In the genomic region with DNA sequence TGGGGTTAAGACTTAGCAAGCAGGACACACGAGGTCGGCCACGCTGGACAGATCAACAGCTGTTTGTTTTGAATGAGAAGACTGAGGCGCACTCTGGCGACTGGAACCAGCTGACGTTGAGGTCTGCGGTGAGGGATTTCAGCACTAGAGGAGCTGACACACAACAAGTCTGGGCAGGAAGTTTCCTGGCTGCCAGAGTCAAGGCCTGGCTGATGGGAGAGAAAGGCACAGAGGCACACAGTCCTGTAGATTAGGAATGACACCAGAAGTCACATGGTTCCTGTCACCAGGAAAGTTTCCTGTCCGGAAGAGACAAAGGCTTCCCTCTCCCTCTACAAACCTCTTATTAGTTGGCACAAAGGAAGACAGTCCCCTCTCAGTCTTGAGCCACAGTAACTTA, we compare ENCODE assay signal across 10 mouse cellular contexts. TPM values are rescaled to one million over a fixed set of nuclear protein-coding genes. Genes with fewer than 3 reads are reported as not detected.
DNase-seq lines count a peak whose midpoint lies in the region; ATAC-seq and TF ChIP-seq lines count a peak whose summit lies in the region.
"Had no signal": no experiment of that assay in that cellular context is flagged by ENCODE, and none has a peak within 500 bp of the region (broad histone marks: within the 10 kb centered on the region; RNA-seq: fewer than 3 reads in every experiment).

No protein-coding gene starts in this region.

- H3K9ac ChIP-seq in liver, adult 2 months (ENCODE audit: low read depth, low read length), result no peak overlapping the region
- H3K9ac ChIP-seq: limb, embryonic 15.5 days had no signal

- H3K27me3 ChIP-seq in liver, adult 2 months (ENCODE audit: control insufficient read depth, insufficient read depth, low read length), result no peaks in the 10 kb centered on the region
- H3K27me3 ChIP-seq in hindbrain, embryonic 10.5 days (ENCODE audit: insufficient read depth, poor library complexity, severe bottlenecking), result no peaks in the 10 kb centered on the region
- H3K27me3 ChIP-seq: limb, embryonic 15.5 days had no signal

- ATAC-seq in granulocyte monocyte progenitor cell, adult 5-6 weeks (replicated peaks; ENCODE audit: poor library complexity, severe bottlenecking), result peak; percentile 90

- H3K27ac ChIP-seq in liver, adult 2 months (replicated peaks; ENCODE audit: insufficient read depth, low read depth, low read length), result peak overlapping the region; percentile 26; the same call in 1 of the 2 replicates
- no peak overlapping the region for H3K27ac ChIP-seq in hindbrain, embryonic 10.5 days
- H3K27ac ChIP-seq: limb, embryonic 15.5 days had no signal

- no peak overlapping the region for H3K4me3 ChIP-seq in liver, adult 2 months (ENCODE audit: insufficient read depth, low read depth, low read length)
- no peak overlapping the region for H3K4me3 ChIP-seq in hindbrain, embryonic 10.5 days
- H3K4me3 ChIP-seq: limb, embryonic 15.5 days had no signal

- H3K79me2 ChIP-seq in liver, adult 2 months (ENCODE audit: control insufficient read depth, insufficient read depth, low read length), result no peaks in the 10 kb centered on the region

- 40% methylated on average over 8 of the region's 8 CpGs for WGBS in liver, adult 2 months
- WGBS in hindbrain, embryonic 10.5 days, result 65% methylated on average over 8 of the region's 8 CpGs

- peak; percentile 31; the same call in 1 of the 2 replicates for TF ChIP-seq CTCF in liver, adult 2 months (IDR thresholded peaks at IDR 0.05; ENCODE audit: low read depth, low read length)

- no peak for TF ChIP-seq POLR2A in liver, adult 2 months (IDR thresholded peaks at IDR 0.05; ENCODE audit: extremely low read depth, insufficient read depth, low read length)

- peak; percentile 53 for DNase-seq in adrenal gland, adult 2 months
- no peak for DNase-seq in adrenal gland, adult 8-10 months
- no peak for DNase-seq in liver, adult 2 months (ENCODE audit: extremely low read depth, low read depth, low spot score)
- peak; percentile 68 for DNase-seq in naive thymus-derived CD4-positive, alpha-beta T cell, adult 2 months (ENCODE audit: low read depth)
- no peak for DNase-seq in frontal cortex, adult 2 months (ENCODE audit: extremely low spot score in 1 of 2, low spot score in 1 of 2)
- no peak for DNase-seq in hindbrain, embryonic 10.5 days (ENCODE audit: low spot score)
- DNase-seq in left cerebral cortex, adult 9 months (ENCODE audit: low spot score in 2 of 2), result no peak
- DNase-seq: right cerebral cortex, postnatal 25 days had no signal

- no peaks in the 10 kb centered on the region for H3K4me1 ChIP-seq in liver, adult 2 months (ENCODE audit: control insufficient read depth, insufficient read depth, low read length)
- H3K4me1 ChIP-seq in hindbrain, embryonic 10.5 days (replicated peaks), result no peaks in the 10 kb centered on the region
- H3K4me1 ChIP-seq: limb, embryonic 15.5 days had no signal

- H3K9me3 ChIP-seq in hindbrain, embryonic 10.5 days, result no peaks in the 10 kb centered on the region
- H3K9me3 ChIP-seq: limb, embryonic 15.5 days had no signal

- H3K36me3 ChIP-seq in liver, adult 2 months (ENCODE audit: control insufficient read depth, insufficient read depth, low read length), result no peaks in the 10 kb centered on the region
- H3K36me3 ChIP-seq in hindbrain, embryonic 10.5 days, result no peaks in the 10 kb centered on the region
- H3K36me3 ChIP-seq: limb, embryonic 15.5 days had no signal

RNA-seq across cellular contexts. Expression of gene Gramd1a, which starts 12.7 kb away (rescaled TPM):
- total RNA-seq in adrenal gland, adult 2 months (2021), result 10 to 100 TPM; 38.5 to 50.1 TPM
- polyA plus RNA-seq in adrenal gland, adult 2 months (2012; rRNA removed), result 208 and 246 TPM in 2 replicates
- 10 to 100 TPM; 37.7 to 65.1 (median 55.4) TPM for total RNA-seq in adrenal gland, adult 8-10 months (2022)
- total RNA-seq in granulocyte monocyte progenitor cell, adult 5-6 weeks (2014; fragmentation: Nextera tagmentation), result 59.3 and 77.5 TPM in 2 replicates
- 21.2 and 36.5 TPM in 2 replicates for total RNA-seq in granulocyte monocyte progenitor cell, adult 5-6 weeks (2017)
- total RNA-seq in liver, adult 2 months (2014; rRNA removed), result 5.1 and 6.6 TPM in 2 replicates
- polyA plus RNA-seq in liver, adult 2 months (2012; rRNA removed), result 17.0 and 33.0 TPM in 2 replicates
- polyA plus RNA-seq in frontal cortex, adult 2 months (2012; rRNA removed), result 174 and 186 TPM in 2 replicates
- 111 and 144 TPM in 2 replicates for polyA plus RNA-seq in hindbrain, embryonic 10.5 days (2016; fragmentation: Nextera tagmentation; extraction: Ambion mirVana)

RNA-seq across cellular contexts. Expression of gene Scn1b, which starts 41.6 kb away (rescaled TPM):
- 10 to 100 TPM; 10.8 to 27.8 TPM for total RNA-seq in adrenal gland, adult 2 months (2021)
- 30.5 and 61.1 TPM in 2 replicates for polyA plus RNA-seq in adrenal gland, adult 2 months (2012; rRNA removed)
- 10 to 100 TPM; 14.2 to 27.2 (median 18.9) TPM for total RNA-seq in adrenal gland, adult 8-10 months (2022)
- not detected in 2 replicates for total RNA-seq in granulocyte monocyte progenitor cell, adult 5-6 weeks (2014; fragmentation: Nextera tagmentation)
- total RNA-seq in granulocyte monocyte progenitor cell, adult 5-6 weeks (2017), result not detected in 2 replicates
- total RNA-seq in liver, adult 2 months (2014; rRNA removed), result 2.4 and 3.5 TPM in 2 replicates
- polyA plus RNA-seq in liver, adult 2 months (2012; rRNA removed), result 4.4 and 7.1 TPM in 2 replicates
- polyA plus RNA-seq in frontal cortex, adult 2 months (2012; rRNA removed), result 627 and 752 TPM in 2 replicates
- 1.2 and 1.3 TPM in 2 replicates for polyA plus RNA-seq in hindbrain, embryonic 10.5 days (2016; fragmentation: Nextera tagmentation; extraction: Ambion mirVana)

RNA-seq across cellular contexts. Expression of gene Hpn, which starts 53.3 kb away (rescaled TPM):
- total RNA-seq in adrenal gland, adult 2 months (2021), result 1 to 10 TPM; 1.3 to 2.6 TPM
- 1.2 and 2.4 TPM in 2 replicates for polyA plus RNA-seq in adrenal gland, adult 2 months (2012; rRNA removed)
- 1 to 10 TPM in 3 of 4 experiments, under 1 TPM in 1; 0.26 to 1.5 (median 1.2) TPM for total RNA-seq in adrenal gland, adult 8-10 months (2022)
- 11.1 TPM in 1 of 2 replicates, not detected in the other for total RNA-seq in granulocyte monocyte progenitor cell, adult 5-6 weeks (2014; fragmentation: Nextera tagmentation)
- total RNA-seq in granulocyte monocyte progenitor cell, adult 5-6 weeks (2017), result not detected in 2 replicates
- 282 and 327 TPM in 2 replicates for total RNA-seq in liver, adult 2 months (2014; rRNA removed)
- polyA plus RNA-seq in liver, adult 2 months (2012; rRNA removed), result 883 and 920 TPM in 2 replicates
- polyA plus RNA-seq in frontal cortex, adult 2 months (2012; rRNA removed), result 3.3 and 4.0 TPM in 2 replicates
- polyA plus RNA-seq in hindbrain, embryonic 10.5 days (2016; fragmentation: Nextera tagmentation; extraction: Ambion mirVana), result 3.0 and 4.5 TPM in 2 replicates

Comparison
In these comparisons a context has a peak if more than half of its experiments do, and no peak if none do; other contexts are left out.
1. DNase-seq: peak in adrenal gland, adult 2 months (single experiment) and naive thymus-derived CD4-positive, alpha-beta T cell, adult 2 months (single experiment); none in adrenal gland, adult 8-10 months (single experiment), liver, adult 2 months (single experiment), frontal cortex, adult 2 months (0 of 2), hindbrain, embryonic 10.5 days (single experiment) and left cerebral cortex, adult 9 months (0 of 2).
2. RNA of gene Hpn, which starts 53.3 kb away (total RNA-seq): 282 to 327 TPM in liver, adult 2 months; 11.1 TPM in granulocyte monocyte progenitor cell, adult 5-6 weeks, 1.3 to 2.6 TPM in adrenal gland, adult 2 months and 0.26 to 1.5 TPM in adrenal gland, adult 8-10 months; every median in the first group is over 10 times any median in the second.